ENCODE assay signal across 8 mouse cellular contexts in genomic region chr2:75658727-75659628, GRCm38 (mm10). TPM values are rescaled to one million over a fixed set of nuclear protein-coding genes. Genes with fewer than 3 reads are reported as not detected.
DNase-seq lines count a peak whose midpoint lies in the region; ATAC-seq and TF ChIP-seq lines count a peak whose summit lies in the region.

Gene Hnrnpa3, plus strand, starts transcription at chr2:75659261.

- intact Hi-C loops in left cerebral cortex, adult 2 months (cut with DNase I), result loop anchor here (2.0 to 5.0 kb wide), 4 partner anchors 44 to 173 kb away; partner anchors contain the start of gene Agps

- peaks cover 16% of the 10 kb centered on the region for H3K4me1 ChIP-seq in hindbrain, embryonic 16.5 days (ENCODE audit: control insufficient read depth, insufficient read depth, low read depth, low read length)

- WGBS in hindbrain, embryonic 16.5 days, result under 1% methylated on average over 81 of the region's 102 CpGs

- H3K9me3 ChIP-seq in hindbrain, embryonic 16.5 days (ENCODE audit: control insufficient read depth, low read length), result no peaks in the 10 kb centered on the region

- H3K9ac ChIP-seq in hindbrain, embryonic 16.5 days (ENCODE audit: low read depth, low read length), result peak within 1 kb of the TSS; percentile 99

- peak within 1 kb of the TSS; percentile 89 for H3K4me3 ChIP-seq in hindbrain, embryonic 16.5 days (ENCODE audit: low read length)
- peak within 1 kb of the TSS; percentile 95 for H3K4me3 ChIP-seq in left cerebral cortex, adult 2 months

- peak; percentile 94 for DNase-seq in WW6 (ENCODE audit: low read depth, low spot score)
- peak; percentile 96 to 98 for DNase-seq in cerebellum, postnatal 4 days (ENCODE audit: low spot score in 2 of 2)
- DNase-seq in gastrocnemius, adult 18-20 months (ENCODE audit: low spot score), result peak; percentile 98
- DNase-seq in left cerebral cortex, adult 2 months (ENCODE audit: extremely low spot score in 1 of 2, low spot score in 2 of 2), result peak; percentile 100
- peak; percentile 99 for DNase-seq in right cerebral cortex, adult 2 months (ENCODE audit: low spot score in 2 of 2)
- DNase-seq in urinary bladder, postnatal 14 days (ENCODE audit: low spot score), result peak; percentile 98

- peak; percentile 97 for ATAC-seq in hindbrain, embryonic 16.5 days
- peak; percentile 90 for ATAC-seq in megakaryocyte, adult 5-6 weeks (ENCODE audit: poor library complexity, severe bottlenecking)

- no peaks in the 10 kb centered on the region for H3K27me3 ChIP-seq in hindbrain, embryonic 16.5 days (replicated peaks; ENCODE audit: control insufficient read depth, insufficient read depth, low read length)

- peaks cover 11% of the 10 kb centered on the region for H3K36me3 ChIP-seq in hindbrain, embryonic 16.5 days (ENCODE audit: control insufficient read depth, insufficient read depth, low read length)

- H3K4me2 ChIP-seq in hindbrain, embryonic 16.5 days (ENCODE audit: low read length), result peak within 1 kb of the TSS; percentile 93

- no peak for TF ChIP-seq CTCF in left cerebral cortex, adult 2 months (IDR thresholded peaks at IDR 0.05)

- peak within 1 kb of the TSS; percentile 100 for H3K27ac ChIP-seq in hindbrain, embryonic 16.5 days (ENCODE audit: low read depth, low read length)
- peak within 1 kb of the TSS; percentile 100 for H3K27ac ChIP-seq in left cerebral cortex, adult 2 months

RNA-seq across cellular contexts. Expression of gene Hnrnpa3, which starts in this region (rescaled TPM):
- total RNA-seq in gastrocnemius, adult 18-20 months (2021), result 100 to 1,000 TPM; 112 to 143 TPM
- 150 and 172 TPM in 2 replicates for polyA plus RNA-seq in hindbrain, embryonic 16.5 days (2015; fragmentation: Nextera tagmentation; extraction: Ambion mirVana)
- total RNA-seq in left cerebral cortex, adult 2 months (2021), result 100 to 1,000 TPM; 282 to 308 TPM
- 596 and 620 TPM in 2 replicates for total RNA-seq in megakaryocyte, adult 5-6 weeks (2015)
- total RNA-seq in megakaryocyte, adult 5-6 weeks (2017), result 223 and 241 TPM in 2 replicates

Comparison
In these comparisons a context has a peak if more than half of its experiments do, and no peak if none do; other contexts are left out.
1. Peak in every context shown above with its lines: DNase-seq, ATAC-seq, H3K4me3 ChIP-seq and H3K27ac ChIP-seq.